ENCODE assay signal across 33 mouse cellular contexts in genomic region chr2:80292172-80292571, GRCm38 (mm10). TPM values are rescaled to one million over a fixed set of nuclear protein-coding genes. Genes with fewer than 3 reads are reported as not detected.
"Had no signal": no experiment of that assay in that cellular context is flagged by ENCODE, and none has a peak within 500 bp of the region (broad histone marks: within the 10 kb centered on the region; RNA-seq: fewer than 3 reads in every experiment).

Gene Prdx6b (plus strand): TSS chr2:80292472.

- H3K4me1 ChIP-seq: embryonic facial prominence, embryonic 10.5 days; embryonic facial prominence, embryonic 12.5 days; embryonic facial prominence, embryonic 13.5 days; embryonic facial prominence, embryonic 15.5 days; forebrain, embryonic 10.5 days; forebrain, embryonic 12.5 days; forebrain, embryonic 13.5 days; forebrain, embryonic 15.5 days had no signal

- H3K4me3 ChIP-seq: embryonic facial prominence, embryonic 10.5 days; embryonic facial prominence, embryonic 12.5 days; embryonic facial prominence, embryonic 13.5 days; embryonic facial prominence, embryonic 15.5 days; erythroblast, embryonic 14.5 days; forebrain, embryonic 10.5 days; forebrain, embryonic 12.5 days; forebrain, embryonic 13.5 days; forebrain, embryonic 15.5 days; gastrocnemius, adult 2 months; heart, adult 2 months had no signal

- ATAC-seq: forebrain, embryonic 13.5 days; forebrain, embryonic 14.5 days; forebrain, embryonic 15.5 days; forebrain, embryonic 16.5 days; forebrain, postnatal 0 days had no signal

- DNase-seq: cerebellum, adult 2 months; cerebellum, adult 8-10 months; cerebellum, adult 9-10 months; cerebellum, adult 9-11 months; cerebellum, postnatal 10 days; cerebellum, postnatal 14 days; cerebellum, postnatal 25 days; cerebellum, postnatal 36 days; embryo, embryonic 11 days; forebrain, postnatal 0 days; gastrocnemius, adult 2 months; gastrocnemius, postnatal 10 days; gastrocnemius, postnatal 14 days; gastrocnemius, postnatal 25 days; gastrocnemius, postnatal 36 days; heart, adult 18-20 months; heart, adult 2 months had no signal

- H3K9me3 ChIP-seq: embryonic facial prominence, embryonic 10.5 days; embryonic facial prominence, embryonic 12.5 days; embryonic facial prominence, embryonic 13.5 days; embryonic facial prominence, embryonic 15.5 days; forebrain, embryonic 10.5 days; forebrain, embryonic 12.5 days; forebrain, embryonic 13.5 days; forebrain, embryonic 15.5 days had no signal

- H3K9ac ChIP-seq: embryonic facial prominence, embryonic 12.5 days; embryonic facial prominence, embryonic 13.5 days; embryonic facial prominence, embryonic 15.5 days; forebrain, embryonic 12.5 days; forebrain, embryonic 13.5 days; forebrain, embryonic 15.5 days; forebrain, postnatal 0 days had no signal

- H3K4me2 ChIP-seq: embryonic facial prominence, embryonic 12.5 days; embryonic facial prominence, embryonic 13.5 days; embryonic facial prominence, embryonic 15.5 days; forebrain, embryonic 12.5 days; forebrain, embryonic 13.5 days; forebrain, embryonic 15.5 days had no signal

- H3K36me3 ChIP-seq: embryonic facial prominence, embryonic 10.5 days; embryonic facial prominence, embryonic 12.5 days; embryonic facial prominence, embryonic 13.5 days; embryonic facial prominence, embryonic 15.5 days; forebrain, embryonic 10.5 days; forebrain, embryonic 12.5 days; forebrain, embryonic 15.5 days had no signal

- H3K27ac ChIP-seq: embryonic facial prominence, embryonic 10.5 days; embryonic facial prominence, embryonic 12.5 days; embryonic facial prominence, embryonic 13.5 days; embryonic facial prominence, embryonic 15.5 days; forebrain, embryonic 10.5 days; forebrain, embryonic 12.5 days; forebrain, embryonic 13.5 days; forebrain, embryonic 15.5 days; gastrocnemius, adult 2 months; heart, adult 2 months had no signal

- H3K27me3 ChIP-seq: embryonic facial prominence, embryonic 12.5 days; embryonic facial prominence, embryonic 13.5 days; embryonic facial prominence, embryonic 15.5 days; forebrain, embryonic 12.5 days; forebrain, embryonic 13.5 days; forebrain, embryonic 15.5 days had no signal

RNA-seq across cellular contexts. Expression of gene Prdx6b, which starts in this region (rescaled TPM):
- polyA plus RNA-seq: cerebellum, adult 2 months; cortical plate, adult 2 months; embryonic facial prominence, embryonic 10.5 days; embryonic facial prominence, embryonic 11.5 days; embryonic facial prominence, embryonic 12.5 days; embryonic facial prominence, embryonic 13.5 days; embryonic facial prominence, embryonic 14.5 days; embryonic facial prominence, embryonic 15.5 days; forebrain, embryonic 10.5 days; forebrain, embryonic 11.5 days; forebrain, embryonic 12.5 days; forebrain, embryonic 13.5 days; forebrain, embryonic 14.5 days; forebrain, embryonic 15.5 days; forebrain, embryonic 16.5 days; forebrain, postnatal 0 days; frontal cortex, adult 2 months had no signal
